Mouse (Mus musculus) forebrain, postnatal 0 days (tissue): Measurements from ENCODE around the gene Tnfaip8l2. TPM values are rescaled to one million over a fixed set of nuclear protein-coding genes. Genes with fewer than 3 reads are reported as not detected.

Experiments used
- ATAC-seq: fragments of 200-750 bp; cut with Nextera tagmentation; 2 replicates; pipeline ENCODE4 v1.8.0; 2017; ENCODE audit warnings: mild to moderate bottlenecking, moderate library complexity
- DNase-seq: peaks from one replicate; pipeline ENCODE4 v3.0.0-alpha.2; 2015
- H3K27ac ChIP-seq: fragments of 300-500 bp; sonication (generic); 2 replicates; pipeline ENCODE4 v1.5.1; 2014; ENCODE audit warnings: low read depth, mild to moderate bottlenecking, antibody characterized with exemption, low read length, moderate library complexity, mixed read lengths
- H3K27me3 ChIP-seq: fragments of 300-500 bp; sonication (generic); 2 replicates; pipeline ENCODE4 v1.6.1; 2014; ENCODE audit warnings: mild to moderate bottlenecking, low read length, mixed read lengths; ENCODE audit not compliant: insufficient read depth
- H3K36me3 ChIP-seq: fragments of 300-500 bp; sonication (generic); 2 replicates; pipeline ENCODE4 v1.6.1; 2014; ENCODE audit warnings: mild to moderate bottlenecking, moderate library complexity; ENCODE audit not compliant: insufficient read depth
- H3K4me1 ChIP-seq: fragments of 300-500 bp; sonication (generic); 2 replicates; pipeline ENCODE4 v1.6.1; 2014; ENCODE audit warnings: antibody characterized with exemption; ENCODE audit not compliant: insufficient read depth
- H3K4me2 ChIP-seq: fragments of 300-500 bp; sonication (generic); 2 replicates; pipeline ENCODE4 v1.6.1; 2014; ENCODE audit warnings: low read depth, mild to moderate bottlenecking, moderate library complexity
- H3K4me3 ChIP-seq: fragments of 300-500 bp; sonication (generic); 2 replicates; pipeline ENCODE4 v1.5.1; 2014; ENCODE audit warnings: low read depth, low read length, mixed read lengths
- H3K9ac ChIP-seq: fragments of 300-500 bp; sonication (generic); 2 replicates; pipeline ENCODE4 v1.6.1; 2014; ENCODE audit warnings: mild to moderate bottlenecking
- H3K9me3 ChIP-seq: fragments of 300-500 bp; sonication (generic); 2 replicates; pipeline ENCODE4 v1.6.1; 2016; ENCODE audit warnings: low read length
- CTCF ChIP-seq: sonication (generic); IDR thresholded peaks from 2 replicates; pipeline ENCODE4 v1.5.1; 2016; ENCODE audit warnings: antibody characterized with exemption, control low read depth, low read depth
- WGBS: fragments of 180-500 bp; shearing (Covaris S2); extraction: QIAGEN DNeasy Blood & Tissue Kit; methylation state at CpG from one replicate; pipeline ENCODE4 v1.1.7; 2014; 5-methylcytosine and 5-hydroxymethylcytosine counted together
- polyA plus RNA-seq: library from polyadenylated mRNA; unstranded; fragments of >200 nt; fragmentation: Nextera tagmentation; extraction: Ambion mirVana; gene quantifications from 2 replicates; pipeline ENCODE4 v1.2.1, GENCODE M21; 2015
- total RNA-seq: library from RNA; depleted of rRNA; stranded (reverse); fragments of >200 nt; gene quantifications from 2 replicates; pipeline ENCODE4 v1.2.3, GENCODE M21; 2014

Tnfaip8l2 gene
- total and polyA plus RNA-seq, 2 experiments from 2014 or later: 1.3 to 3.3 TPM

DNA sequence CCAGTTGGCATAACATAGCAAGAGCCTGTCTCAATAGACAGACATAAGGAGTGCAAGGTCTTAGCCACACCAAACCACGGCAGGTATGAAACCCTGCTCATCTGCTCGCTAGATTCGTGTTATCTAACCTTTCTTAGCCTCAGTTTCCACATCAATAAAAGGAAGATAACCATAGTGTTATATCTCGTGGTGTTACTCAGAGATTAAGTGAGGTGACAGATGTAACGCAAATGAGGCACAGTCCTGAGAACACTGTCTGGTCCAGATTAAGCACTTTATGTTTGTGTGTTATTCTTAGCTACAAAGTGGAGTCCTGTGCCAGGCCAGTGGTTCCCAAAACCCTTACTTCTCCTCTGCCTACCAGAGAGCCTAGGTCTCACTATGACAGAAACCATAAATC lies 22.7 kb upstream of the Tnfaip8l2 start:
- no peak overlapping the region for H3K4me3 ChIP-seq
- H3K36me3 ChIP-seq: peaks cover 54% of the 10 kb centered on the region
- no peak for TF ChIP-seq CTCF
- H3K9ac ChIP-seq: no peak overlapping the region
- DNase-seq (no peak), ATAC-seq (no peak)
- H3K4me2 ChIP-seq: no peak overlapping the region
- no peak overlapping the region for H3K27ac ChIP-seq
- peaks cover 19% of the 10 kb centered on the region for H3K4me1 ChIP-seq
- WGBS: 83% methylated on average over 5 of the region's 5 CpGs
- no peaks in the 10 kb centered on the region for H3K27me3 ChIP-seq
- no peaks in the 10 kb centered on the region for H3K9me3 ChIP-seq

DNA sequence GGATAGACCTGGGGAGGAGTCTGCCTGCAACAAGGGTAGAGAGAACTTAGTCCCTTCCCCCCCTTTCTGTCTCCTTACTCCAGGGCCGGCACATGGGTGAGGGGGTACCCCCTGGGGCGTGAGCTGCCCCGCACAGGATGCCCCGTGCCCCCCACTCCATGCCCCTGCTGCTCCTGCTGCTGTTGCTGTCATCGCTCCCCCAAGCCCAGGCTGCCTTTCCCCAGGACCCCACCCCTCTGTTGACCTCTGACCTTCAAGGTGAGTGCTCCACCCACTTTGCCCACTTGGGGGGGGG lies 22.0 kb upstream of the Tnfaip8l2 start:
- TF ChIP-seq CTCF: no peak
- no peak overlapping the region for H3K4me3 ChIP-seq
- H3K4me2 ChIP-seq: peak overlapping the region; percentile 80
- H3K9me3 ChIP-seq: no peaks in the 10 kb centered on the region
- DNase-seq: no peak
- H3K9ac ChIP-seq: no peak overlapping the region
- no peak for ATAC-seq
- H3K36me3 ChIP-seq: peaks cover 47% of the 10 kb centered on the region
- WGBS: 78% methylated on average over 5 of the region's 5 CpGs
- H3K27me3 ChIP-seq: no peaks in the 10 kb centered on the region
- no peak overlapping the region for H3K27ac ChIP-seq
- peaks cover 19% of the 10 kb centered on the region for H3K4me1 ChIP-seq

DNA sequence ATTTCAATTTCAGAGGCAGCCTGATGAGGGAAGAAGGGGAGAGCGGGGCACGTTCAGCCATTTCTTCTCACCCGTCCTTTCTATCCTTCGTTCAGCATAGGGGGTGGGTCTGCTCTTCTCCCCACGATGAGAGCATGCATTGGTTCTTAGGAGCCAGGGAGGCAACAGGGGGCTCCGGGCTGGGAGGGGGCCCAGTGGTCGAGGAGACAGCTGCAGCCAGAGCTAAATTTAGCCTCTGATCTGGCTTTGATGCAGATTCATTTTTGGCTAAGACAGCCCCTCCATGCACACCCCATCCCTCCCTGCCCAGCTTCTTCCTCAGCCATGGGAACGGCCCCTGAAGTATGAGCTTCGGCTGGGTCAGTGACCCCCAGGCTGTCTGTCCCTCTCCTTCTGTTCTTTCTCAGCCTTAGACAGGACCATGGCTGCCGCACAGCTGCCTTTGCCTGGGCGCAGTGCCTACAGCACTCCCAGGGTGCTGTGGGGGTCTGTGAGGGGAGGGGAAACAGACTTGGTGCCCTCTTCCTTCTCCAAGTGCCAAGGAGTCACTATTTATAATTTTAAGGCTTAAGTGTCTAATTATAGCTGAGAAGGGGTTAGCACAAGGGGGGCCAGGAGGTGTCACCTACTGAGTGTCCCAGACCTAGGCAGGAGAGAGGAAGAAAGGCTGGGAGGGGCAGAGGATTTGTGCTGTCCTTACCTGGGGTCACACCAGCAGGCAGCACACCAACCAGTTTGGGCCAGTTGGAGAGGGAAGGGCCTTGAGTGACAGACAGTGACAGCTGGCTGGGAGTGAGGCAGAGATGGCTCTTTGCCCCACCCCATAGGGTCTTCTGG lies 21.5 kb upstream of the Tnfaip8l2 start:
- Histone ChIP-seq H3K27ac (0 out of 2 replicates have a peak overlapping the region, but pooled peaks have one; percentile 45), H3K9me3 (no peaks in the 10 kb centered on the region), H3K4me1 (peaks cover 19% of the 10 kb centered on the region), H3K9ac (peak overlapping the region; percentile 84; the same call in 1 of the 2 replicates), H3K4me3 (0 out of 2 replicates have a peak overlapping the region, but pooled peaks have one; percentile 5), H3K27me3 (no peaks in the 10 kb centered on the region), H3K4me2 (peak overlapping the region; percentile 80), H3K36me3 (peaks cover 42% of the 10 kb centered on the region)
- TF ChIP-seq CTCF: no peak
- 57% methylated on average over 11 of the region's 11 CpGs for WGBS
- no peak for DNase-seq
- no peak for ATAC-seq

DNA sequence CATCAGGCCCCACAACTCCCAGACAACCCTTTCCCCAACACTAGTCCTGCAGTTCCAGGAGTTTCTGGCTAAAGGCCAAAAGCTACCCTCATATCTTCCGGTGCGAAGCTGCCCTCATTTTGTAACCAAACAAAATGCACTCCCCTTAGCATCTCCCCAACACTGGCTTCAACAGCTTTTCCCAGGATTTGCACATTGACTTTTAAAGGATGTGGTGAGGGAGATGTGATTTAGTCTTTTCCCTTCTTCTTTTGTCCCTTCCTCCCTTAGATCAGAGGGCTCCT lies 20.1 kb upstream of the Tnfaip8l2 start:
- DNase-seq: no peak
- Histone ChIP-seq H3K27me3 (no peaks in the 10 kb centered on the region), H3K4me3 (peak overlapping the region; percentile 95), H3K4me1 (peaks cover 19% of the 10 kb centered on the region), H3K36me3 (peaks cover 32% of the 10 kb centered on the region), H3K9ac (peak overlapping the region; percentile 84), H3K9me3 (no peaks in the 10 kb centered on the region), H3K27ac (peak overlapping the region; percentile 81), H3K4me2 (peak overlapping the region; percentile 80)
- no peak for ATAC-seq
- WGBS: 22% methylated on average over 2 of the region's 2 CpGs
- TF ChIP-seq CTCF: no peak

DNA sequence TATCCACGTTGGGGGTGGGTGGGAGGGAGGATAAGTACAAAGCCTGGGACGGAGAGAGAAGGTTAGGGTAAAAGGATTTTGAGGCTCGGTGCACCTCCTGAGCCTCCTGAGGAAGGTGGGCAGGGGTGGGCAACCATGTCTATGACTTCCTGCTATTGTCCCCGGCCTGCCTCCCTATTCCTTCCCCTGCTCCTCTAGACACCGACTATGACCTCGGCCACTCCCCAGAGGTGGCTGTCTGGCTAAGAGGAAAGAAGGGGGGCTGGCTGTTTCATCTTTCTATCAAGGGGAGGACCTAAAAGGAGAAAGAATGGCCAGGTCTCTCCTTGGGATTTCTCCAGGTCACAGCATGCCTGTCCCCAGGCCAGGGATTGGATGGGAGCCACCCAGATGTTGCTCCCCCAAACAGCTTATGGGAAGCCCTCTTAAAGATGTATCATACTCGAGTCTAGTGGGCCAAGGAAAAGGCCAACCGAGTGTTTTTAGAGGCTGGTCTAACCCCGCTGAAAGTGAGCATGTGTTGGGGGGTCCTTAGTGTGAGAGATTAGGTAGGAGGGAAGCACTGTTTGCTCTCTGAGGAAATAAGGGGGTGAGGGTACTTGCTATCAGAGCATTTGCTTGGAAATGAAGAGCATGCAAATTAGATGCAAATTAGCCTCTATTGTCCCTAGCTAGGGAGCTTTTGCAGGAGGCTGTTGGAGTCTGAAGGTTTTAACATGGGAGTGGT lies 19.6 kb upstream of the Tnfaip8l2 start:
- peak overlapping the region; percentile 80 for H3K4me2 ChIP-seq
- no peaks in the 10 kb centered on the region for H3K27me3 ChIP-seq
- peak overlapping the region; percentile 81 for H3K27ac ChIP-seq
- H3K4me3 ChIP-seq: peak overlapping the region; percentile 95
- H3K36me3 ChIP-seq: peaks cover 27% of the 10 kb centered on the region
- peak; percentile 55 for DNase-seq
- no peak for TF ChIP-seq CTCF
- H3K9me3 ChIP-seq: no peaks in the 10 kb centered on the region
- no peak; the same call in 1 of the 2 replicates for ATAC-seq
- H3K4me1 ChIP-seq: peaks cover 19% of the 10 kb centered on the region
- peak overlapping the region; percentile 84 for H3K9ac ChIP-seq
- WGBS: 6% methylated on average over 9 of the region's 9 CpGs

DNA sequence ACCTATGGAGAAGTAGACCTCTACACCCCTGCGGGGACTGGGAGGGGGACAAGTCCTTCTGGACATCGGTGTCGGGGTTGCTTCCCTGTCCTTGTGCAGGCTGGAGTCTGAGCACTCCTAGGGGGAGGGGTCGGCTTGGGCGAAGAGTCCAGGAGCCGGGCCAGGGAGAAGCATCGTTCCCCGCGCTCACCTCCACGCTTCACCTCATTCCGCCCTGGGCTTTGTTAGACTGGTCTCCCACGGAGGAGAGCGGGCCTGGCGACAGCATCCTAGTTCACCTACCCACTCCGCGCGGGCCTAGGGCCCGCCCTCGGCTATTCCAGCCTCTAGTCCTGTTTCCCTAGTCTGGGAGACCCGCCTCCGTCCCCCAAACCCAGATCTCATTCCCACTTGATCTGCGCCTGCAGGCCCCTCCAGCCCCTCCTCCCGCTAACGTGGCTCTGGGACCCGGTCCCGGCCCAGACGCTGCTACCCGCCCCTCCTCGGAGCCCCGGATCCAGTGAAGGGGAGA lies 18.9 kb upstream of the Tnfaip8l2 start:
- H3K27ac ChIP-seq: peak overlapping the region; percentile 81
- ATAC-seq (peak; percentile 16), DNase-seq (peak; percentile 59)
- peak overlapping the region; percentile 80 for H3K4me2 ChIP-seq
- peak overlapping the region; percentile 84 for H3K9ac ChIP-seq
- H3K9me3 ChIP-seq: no peaks in the 10 kb centered on the region
- no peaks in the 10 kb centered on the region for H3K27me3 ChIP-seq
- peaks cover 19% of the 10 kb centered on the region for H3K4me1 ChIP-seq
- peak overlapping the region; percentile 95 for H3K4me3 ChIP-seq
- peaks cover 20% of the 10 kb centered on the region for H3K36me3 ChIP-seq
- no peak for TF ChIP-seq CTCF
- 1% methylated on average over 30 of the region's 30 CpGs for WGBS
